Mouse (Mus musculus): ENCODE data around the gene App. TPM values are rescaled to one million over a fixed set of nuclear protein-coding genes. Genes with fewer than 3 reads are reported as not detected.

The App gene
- polyA plus RNA-seq, 1 experiment from 2014 or later: 287 TPM

- Histone ChIP-seq H3K9ac (replicated peaks; ENCODE audit: low read depth, low read length) (no peak overlapping the region), H3K27ac (ENCODE audit: low read length) (no peak overlapping the region), H3K9me3 (ENCODE audit: control insufficient read depth, low read length) (no peaks in the 10 kb centered on the region), H3K27me3 (replicated peaks; ENCODE audit: control insufficient read depth, insufficient read depth, low read length) (no peaks in the 10 kb centered on the region), H3K36me3 (ENCODE audit: control insufficient read depth, insufficient read depth) (peaks cover 11% of the 10 kb centered on the region), H3K4me3 (replicated peaks; ENCODE audit: low read length) (no peak overlapping the region), H3K4me2 (ENCODE audit: low read length) (no peak overlapping the region), H3K4me1 (replicated peaks; ENCODE audit: control insufficient read depth, insufficient read depth, low read length) (peaks cover 7% of the 10 kb centered on the region)
- ATAC-seq: peak; percentile 24; the same call in 1 of the 2 replicates
- WGBS: 78% methylated on average over 5 of the region's 5 CpGs
Measured at GRCm38 (mm10) chr16:85115837-85116236, 57.7 kb downstream of the App start.

GRCm38 (mm10) chr16:85114742-85115141 lies 58.8 kb downstream of the App start:
- no peak overlapping the region for H3K4me2 ChIP-seq (ENCODE audit: low read length)
- no peaks in the 10 kb centered on the region for H3K9me3 ChIP-seq (ENCODE audit: control insufficient read depth, low read length)
- H3K36me3 ChIP-seq (ENCODE audit: control insufficient read depth, insufficient read depth): peaks cover 11% of the 10 kb centered on the region
- no peak overlapping the region for H3K9ac ChIP-seq (replicated peaks; ENCODE audit: low read depth, low read length)
- no peak overlapping the region for H3K4me3 ChIP-seq (replicated peaks; ENCODE audit: low read length)
- no peaks in the 10 kb centered on the region for H3K27me3 ChIP-seq (replicated peaks; ENCODE audit: control insufficient read depth, insufficient read depth, low read length)
- WGBS: 100% methylated on average over 1 of the region's 1 CpGs
- no peak overlapping the region for H3K27ac ChIP-seq (ENCODE audit: low read length)
- H3K4me1 ChIP-seq (replicated peaks; ENCODE audit: control insufficient read depth, insufficient read depth, low read length): peaks cover 18% of the 10 kb centered on the region
- ATAC-seq: no peak

- WGBS: 89% methylated on average over 2 of the region's 2 CpGs
- Histone ChIP-seq H3K36me3 (ENCODE audit: control insufficient read depth, insufficient read depth) (peaks cover 4% of the 10 kb centered on the region), H3K27me3 (replicated peaks; ENCODE audit: control insufficient read depth, insufficient read depth, low read length) (no peaks in the 10 kb centered on the region), H3K9ac (replicated peaks; ENCODE audit: low read depth, low read length) (no peak overlapping the region), H3K4me2 (ENCODE audit: low read length) (no peak overlapping the region), H3K27ac (ENCODE audit: low read length) (no peak overlapping the region), H3K4me3 (replicated peaks; ENCODE audit: low read length) (no peak overlapping the region), H3K4me1 (replicated peaks; ENCODE audit: control insufficient read depth, insufficient read depth, low read length) (peaks cover 22% of the 10 kb centered on the region), H3K9me3 (ENCODE audit: control insufficient read depth, low read length) (no peaks in the 10 kb centered on the region)
- no peak for ATAC-seq
Measured at GRCm38 (mm10) chr16:85113941-85114340, 59.6 kb downstream of the App start.

- Histone ChIP-seq H3K9me3 (ENCODE audit: control insufficient read depth, low read length) (no peaks in the 10 kb centered on the region), H3K27ac (ENCODE audit: low read length) (0 out of 2 replicates have a peak overlapping the region, but pooled peaks have one; percentile 14), H3K4me2 (ENCODE audit: low read length) (no peak overlapping the region), H3K9ac (replicated peaks; ENCODE audit: low read depth, low read length) (no peak overlapping the region), H3K4me1 (replicated peaks; ENCODE audit: control insufficient read depth, insufficient read depth, low read length) (peaks cover 26% of the 10 kb centered on the region), H3K27me3 (replicated peaks; ENCODE audit: control insufficient read depth, insufficient read depth, low read length) (no peaks in the 10 kb centered on the region), H3K36me3 (ENCODE audit: control insufficient read depth, insufficient read depth) (no peaks in the 10 kb centered on the region), H3K4me3 (replicated peaks; ENCODE audit: low read length) (no peak overlapping the region)
- WGBS: 69% methylated on average over 2 of the region's 2 CpGs
- ATAC-seq: no peak
Measured at GRCm38 (mm10) chr16:85112254-85112653, 61.3 kb downstream of the App start.

GRCm38 (mm10) chr16:85110428-85110827 lies 63.1 kb downstream of the App start:
- no peaks in the 10 kb centered on the region for H3K36me3 ChIP-seq (ENCODE audit: control insufficient read depth, insufficient read depth)
- no peaks in the 10 kb centered on the region for H3K9me3 ChIP-seq (ENCODE audit: control insufficient read depth, low read length)
- 15% methylated on average over 13 of the region's 13 CpGs for WGBS
- H3K27ac ChIP-seq (ENCODE audit: low read length): peak overlapping the region; percentile 75
- H3K4me3 ChIP-seq (replicated peaks; ENCODE audit: low read length): no peak overlapping the region
- H3K4me2 ChIP-seq (ENCODE audit: low read length): peak overlapping the region; percentile 35
- no peaks in the 10 kb centered on the region for H3K27me3 ChIP-seq (replicated peaks; ENCODE audit: control insufficient read depth, insufficient read depth, low read length)
- peak; percentile 95 for ATAC-seq
- H3K9ac ChIP-seq (replicated peaks; ENCODE audit: low read depth, low read length): 0 out of 2 replicates have a peak overlapping the region, but pooled peaks have one; percentile 19
- peaks cover 36% of the 10 kb centered on the region for H3K4me1 ChIP-seq (replicated peaks; ENCODE audit: control insufficient read depth, insufficient read depth, low read length)

GRCm38 (mm10) chr16:85108486-85108885 lies 65.1 kb downstream of the App start:
- no peak for ATAC-seq
- Histone ChIP-seq H3K9ac (replicated peaks; ENCODE audit: low read depth, low read length) (no peak overlapping the region), H3K36me3 (ENCODE audit: control insufficient read depth, insufficient read depth) (no peaks in the 10 kb centered on the region), H3K9me3 (ENCODE audit: control insufficient read depth, low read length) (no peaks in the 10 kb centered on the region), H3K4me3 (replicated peaks; ENCODE audit: low read length) (no peak overlapping the region), H3K4me1 (replicated peaks; ENCODE audit: control insufficient read depth, insufficient read depth, low read length) (peaks cover 36% of the 10 kb centered on the region), H3K27me3 (replicated peaks; ENCODE audit: control insufficient read depth, insufficient read depth, low read length) (no peaks in the 10 kb centered on the region), H3K27ac (ENCODE audit: low read length) (no peak overlapping the region), H3K4me2 (ENCODE audit: low read length) (no peak overlapping the region)
- WGBS: 84% methylated on average over 7 of the region's 7 CpGs

- H3K4me1 ChIP-seq (replicated peaks; ENCODE audit: control insufficient read depth, insufficient read depth, low read length): peaks cover 36% of the 10 kb centered on the region
- peaks cover 4% of the 10 kb centered on the region for H3K36me3 ChIP-seq (ENCODE audit: control insufficient read depth, insufficient read depth)
- no peak overlapping the region for H3K4me2 ChIP-seq (ENCODE audit: low read length)
- H3K4me3 ChIP-seq (replicated peaks; ENCODE audit: low read length): no peak overlapping the region
- peak overlapping the region; percentile 16; the same call in 1 of the 2 replicates for H3K27ac ChIP-seq (ENCODE audit: low read length)
- no peak overlapping the region for H3K9ac ChIP-seq (replicated peaks; ENCODE audit: low read depth, low read length)
- ATAC-seq: 0 out of 2 replicates have a peak, but pooled peaks have one; percentile 3
- no peaks in the 10 kb centered on the region for H3K27me3 ChIP-seq (replicated peaks; ENCODE audit: control insufficient read depth, insufficient read depth, low read length)
- WGBS: 41% methylated on average over 9 of the region's 9 CpGs
- H3K9me3 ChIP-seq (ENCODE audit: control insufficient read depth, low read length): no peaks in the 10 kb centered on the region
Measured at GRCm38 (mm10) chr16:85106644-85107323, 66.8 kb downstream of the App start.

GRCm38 (mm10) chr16:85105603-85106002 lies 68.0 kb downstream of the App start:
- Histone ChIP-seq H3K9ac (replicated peaks; ENCODE audit: low read depth, low read length) (no peak overlapping the region), H3K36me3 (ENCODE audit: control insufficient read depth, insufficient read depth) (peaks cover 8% of the 10 kb centered on the region), H3K27ac (ENCODE audit: low read length) (no peak overlapping the region), H3K4me3 (replicated peaks; ENCODE audit: low read length) (no peak overlapping the region), H3K4me2 (ENCODE audit: low read length) (no peak overlapping the region), H3K27me3 (replicated peaks; ENCODE audit: control insufficient read depth, insufficient read depth, low read length) (no peaks in the 10 kb centered on the region), H3K9me3 (ENCODE audit: control insufficient read depth, low read length) (no peaks in the 10 kb centered on the region), H3K4me1 (replicated peaks; ENCODE audit: control insufficient read depth, insufficient read depth, low read length) (peaks cover 32% of the 10 kb centered on the region)
- WGBS: 79% methylated on average over 4 of the region's 4 CpGs
- no peak for ATAC-seq

GRCm38 (mm10) chr16:85103116-85103787 lies 70.3 kb downstream of the App start:
- H3K36me3 ChIP-seq (ENCODE audit: control insufficient read depth, insufficient read depth): peaks cover 8% of the 10 kb centered on the region
- H3K4me1 ChIP-seq (replicated peaks; ENCODE audit: control insufficient read depth, insufficient read depth, low read length): peaks cover 13% of the 10 kb centered on the region
- 79% methylated on average over 13 of the region's 13 CpGs for WGBS
- H3K27me3 ChIP-seq (replicated peaks; ENCODE audit: control insufficient read depth, insufficient read depth, low read length): no peaks in the 10 kb centered on the region
- ATAC-seq: no peak
- H3K4me3 ChIP-seq (replicated peaks; ENCODE audit: low read length): no peak overlapping the region
- no peaks in the 10 kb centered on the region for H3K9me3 ChIP-seq (ENCODE audit: control insufficient read depth, low read length)
- H3K27ac ChIP-seq (ENCODE audit: low read length): no peak overlapping the region
- no peak overlapping the region for H3K4me2 ChIP-seq (ENCODE audit: low read length)
- H3K9ac ChIP-seq (replicated peaks; ENCODE audit: low read depth, low read length): no peak overlapping the region

Data from forebrain, embryonic 16.5 days (tissue).